Mouse (Mus musculus): ENCODE measurements at regions not wholly inside any gene's neighbourhood (a gene's known extent, or its start where the extent isn't known, plus 50 kb on each side); places are given as distances from the start of the nearest gene placed in this dataset.

DNA sequence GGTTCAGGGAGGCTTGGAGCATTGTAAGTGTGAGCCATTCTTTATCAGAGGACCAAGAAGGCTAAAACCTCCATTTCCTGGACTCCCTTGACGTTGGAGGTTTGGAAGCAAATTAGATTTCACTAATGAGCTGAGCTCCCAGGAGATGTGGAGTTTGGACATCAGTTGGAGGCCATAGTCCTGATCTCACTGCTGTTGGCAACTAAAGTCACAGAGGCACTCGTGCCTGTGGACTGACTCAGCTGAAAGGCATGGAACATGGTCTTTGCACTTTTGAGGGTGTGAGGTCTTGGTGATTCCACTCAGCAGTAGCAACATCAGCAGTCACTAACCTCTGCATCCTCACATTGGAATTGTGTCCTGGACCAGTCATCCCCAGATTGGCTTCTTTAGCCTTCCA lies 169.1 kb upstream of the Klf4 start:
- in situ Hi-C loops (cut with MboI, MseI) = no loop called here

DNA sequence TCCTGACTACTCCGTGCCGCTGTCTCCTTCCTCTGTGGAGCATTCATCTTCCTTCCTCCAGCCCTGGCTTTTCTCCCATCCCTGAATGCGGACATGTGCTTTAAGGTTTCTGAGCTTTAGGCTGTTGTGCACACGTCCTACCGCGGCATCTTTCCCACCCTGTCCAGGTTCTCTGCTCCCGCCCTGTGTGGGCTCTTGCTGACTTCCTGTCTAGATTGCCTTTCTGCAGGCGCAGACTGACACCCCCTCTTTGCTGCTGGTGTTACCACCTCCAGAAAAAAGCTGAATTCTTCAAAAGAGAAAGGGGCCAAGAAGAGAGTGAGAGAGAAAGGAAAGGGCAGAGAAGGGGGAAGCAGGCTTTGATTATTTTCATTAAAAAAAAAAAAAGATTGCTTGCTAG lies 167.7 kb upstream of the Klf4 start:
- in situ Hi-C loops (cut with MboI, MseI) = no loop called here

DNA sequence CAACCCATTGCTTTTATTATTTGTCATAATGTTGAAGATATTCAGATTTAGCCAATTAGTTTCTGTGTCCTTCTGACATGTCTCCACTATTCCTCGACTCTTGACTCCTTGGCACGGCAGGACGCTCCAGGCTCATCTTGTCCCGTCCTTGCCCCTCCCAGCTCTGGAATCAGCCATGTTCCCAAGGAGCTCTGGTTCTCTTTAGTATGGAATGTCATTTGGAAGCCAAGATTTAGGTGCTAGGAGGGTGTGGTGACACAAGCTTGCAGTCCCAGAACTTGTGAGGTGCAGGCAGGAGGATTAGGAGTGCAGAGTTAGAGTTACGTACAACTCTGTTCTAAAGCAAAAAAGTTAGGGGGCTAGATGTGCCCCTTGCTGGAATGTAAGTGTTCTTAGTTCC lies 166.9 kb upstream of the Klf4 start:
- in situ Hi-C loops (cut with MboI, MseI) = no loop called here

DNA sequence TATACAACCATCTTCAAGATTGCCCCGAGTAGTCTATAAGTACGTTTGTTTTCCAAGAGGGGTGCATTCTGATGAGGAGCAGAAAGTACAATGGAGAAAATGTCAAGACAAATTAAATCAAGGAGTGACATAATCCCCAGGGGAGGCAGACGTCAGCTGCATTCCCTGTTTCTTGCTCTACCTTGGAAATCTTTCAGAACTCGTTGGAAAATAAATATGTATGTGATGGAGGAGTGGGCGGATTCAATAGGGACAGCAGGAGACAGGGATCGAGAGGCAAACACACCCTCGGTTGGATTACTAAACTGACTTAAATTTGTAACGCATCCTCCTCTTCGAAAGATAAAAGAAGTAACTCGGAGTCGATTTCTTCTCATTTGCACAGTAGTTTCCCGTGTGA lies 164.8 kb upstream of the Klf4 start:
- in situ Hi-C loops (cut with MboI, MseI) = no loop called here

DNA sequence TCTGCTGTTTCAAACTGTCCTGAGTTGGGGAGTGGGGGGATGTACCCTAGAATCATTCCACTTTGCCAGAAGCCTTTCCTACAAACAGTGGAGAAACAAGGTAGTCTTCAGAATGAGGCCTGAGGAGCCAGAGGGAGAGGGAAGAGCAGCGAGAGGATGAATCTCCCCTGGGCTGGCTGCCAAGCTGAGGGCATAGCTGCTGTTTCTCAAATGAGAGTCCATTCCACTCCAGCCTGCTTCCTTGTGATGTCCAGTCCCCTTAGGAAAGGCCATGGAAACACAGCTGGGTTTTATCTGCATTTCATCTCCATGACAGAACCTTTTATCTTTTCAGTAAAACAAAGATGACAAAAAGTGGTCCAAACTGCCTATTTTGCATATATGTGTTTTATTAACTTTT lies 164.2 kb upstream of the Klf4 start:
- in situ Hi-C loops (cut with MboI, MseI) = no loop called here

DNA sequence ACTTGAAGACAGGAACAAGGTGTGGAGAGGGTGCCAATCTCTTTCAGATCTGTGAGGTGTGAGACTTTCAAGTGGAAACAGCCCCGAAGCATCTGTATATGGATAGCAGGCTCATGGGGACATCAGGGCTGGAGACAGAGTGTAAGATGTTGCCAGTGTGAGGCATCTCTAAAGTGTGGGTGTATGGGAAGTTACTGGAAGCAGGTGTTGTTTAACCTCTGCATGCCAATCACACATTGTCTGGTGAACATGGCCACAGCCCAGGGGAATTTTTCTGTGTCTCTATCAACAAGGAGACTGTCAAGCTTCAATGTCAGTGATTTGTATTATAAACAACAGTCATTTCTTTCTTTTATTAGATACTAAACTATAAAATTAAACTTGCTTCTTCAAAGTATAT lies 163.0 kb upstream of the Klf4 start:
- in situ Hi-C loops (cut with MboI, MseI) = no loop called here

- in situ Hi-C loops (cut with MboI, MseI) = no loop called here
Measured at GRCm38 (mm10) chr4:55689479-55689878, 157.2 kb upstream of the Klf4 start.

DNA sequence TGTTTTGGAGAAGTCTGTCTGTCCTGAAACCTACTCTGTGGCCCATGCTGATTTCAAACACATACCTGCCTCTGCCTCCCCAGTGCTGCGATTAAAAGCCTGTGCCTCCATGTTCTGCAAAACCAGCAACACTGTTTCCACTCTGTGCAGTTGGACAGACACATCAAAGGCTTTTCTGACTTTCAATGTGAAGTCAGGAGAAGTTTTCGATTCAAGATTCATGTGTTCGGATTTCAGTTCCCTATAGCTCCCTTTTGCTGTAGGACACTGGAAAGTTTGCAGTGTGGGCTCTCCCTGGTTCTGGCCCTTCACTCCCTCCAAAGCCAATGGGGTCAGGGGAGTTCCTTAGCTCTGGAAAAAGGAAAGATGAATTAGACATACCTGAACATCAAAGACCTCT lies 154.5 kb upstream of the Klf4 start:
- in situ Hi-C loops (cut with MboI, MseI) = no loop called here

DNA sequence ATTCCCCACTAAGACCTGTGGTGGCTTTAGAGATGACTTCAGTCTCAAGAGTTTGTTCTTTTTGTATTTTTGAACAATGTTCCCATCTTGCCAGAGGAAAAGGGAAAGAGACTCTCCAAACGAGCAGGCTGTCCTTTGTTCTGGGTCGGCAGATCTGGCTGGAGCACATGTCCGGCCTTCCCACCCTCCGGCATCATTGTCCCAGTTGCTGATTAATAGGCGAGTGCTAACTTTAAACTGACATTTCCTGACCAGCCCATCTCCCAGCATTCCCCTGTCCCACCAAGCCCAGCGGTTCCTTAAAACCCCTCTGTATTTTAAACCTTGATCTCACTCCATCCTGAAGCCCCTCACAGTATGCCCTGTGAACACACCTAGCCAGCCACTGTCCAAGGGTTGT lies 140.0 kb upstream of the Klf4 start:
- in situ Hi-C loops (cut with MboI, MseI) = no loop called here

DNA sequence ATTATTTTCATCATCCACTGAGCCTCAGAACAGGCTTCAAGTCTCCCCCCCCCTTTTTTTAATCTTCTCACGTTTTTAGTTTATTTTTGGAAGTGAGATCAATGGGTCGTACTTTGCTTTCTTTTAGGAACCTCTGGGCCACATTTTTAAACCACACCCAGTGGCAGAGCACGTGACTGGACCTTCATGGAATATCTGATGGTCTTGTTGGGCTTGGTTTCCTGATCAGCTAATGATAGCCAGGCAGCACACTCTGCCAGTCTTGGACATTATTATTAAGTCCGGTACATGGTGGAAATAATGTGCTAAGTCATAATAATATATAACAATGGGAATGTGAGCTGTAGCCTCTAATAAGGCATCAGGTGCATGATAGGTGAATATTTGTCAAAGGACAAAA lies 138.0 kb upstream of the Klf4 start:
- in situ Hi-C loops (cut with MboI, MseI) = no loop called here

GRCm38 (mm10) chr4:55664822-55665221 lies 132.6 kb upstream of the Klf4 start:
- in situ Hi-C loops (cut with MboI, MseI) = no loop called here

GRCm38 (mm10) chr4:55663856-55664255 lies 131.6 kb upstream of the Klf4 start:
- in situ Hi-C loops (cut with MboI, MseI) = no loop called here

DNA sequence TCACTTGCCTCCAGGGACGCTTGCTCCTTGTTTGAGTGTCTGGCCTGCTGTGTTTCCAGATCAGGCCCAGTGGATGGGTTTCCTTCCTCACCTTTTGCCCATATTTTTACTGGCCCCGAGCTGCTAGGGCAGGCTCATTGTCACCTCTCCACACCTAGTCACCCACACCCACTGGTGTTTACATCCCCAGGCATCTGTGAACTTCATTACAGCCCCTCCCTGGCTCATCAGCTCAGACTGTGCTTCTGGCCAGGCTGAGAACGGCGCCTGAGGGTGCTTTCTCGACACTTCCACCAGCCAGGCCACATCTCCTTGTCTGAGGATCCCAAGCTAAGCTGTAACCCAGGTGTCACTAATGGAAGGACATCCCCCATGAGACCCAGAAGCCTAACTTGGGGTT lies 129.8 kb upstream of the Klf4 start:
- in situ Hi-C loops (cut with MboI, MseI) = no loop called here

DNA sequence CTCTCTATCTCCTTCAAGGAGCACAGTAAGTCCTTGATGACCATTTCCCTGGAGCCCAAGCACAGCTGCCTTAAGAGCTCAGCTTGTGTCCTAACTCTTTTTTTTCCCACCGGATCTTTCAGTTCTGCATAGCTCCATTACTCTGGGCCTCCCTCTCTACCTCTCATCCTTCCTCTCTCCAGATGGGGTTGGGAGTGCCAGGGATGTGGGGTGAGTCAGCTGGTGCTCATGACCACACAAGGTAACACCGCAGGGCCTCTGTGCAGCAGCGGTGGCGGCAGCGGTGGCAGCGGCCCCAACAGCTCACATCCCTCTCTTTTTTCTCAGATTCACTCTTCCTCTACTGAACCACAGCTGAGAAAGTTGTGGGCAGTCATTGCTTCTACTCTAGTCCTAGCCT lies 126.6 kb upstream of the Klf4 start:
- in situ Hi-C loops (cut with MboI, MseI) = no loop called here

DNA sequence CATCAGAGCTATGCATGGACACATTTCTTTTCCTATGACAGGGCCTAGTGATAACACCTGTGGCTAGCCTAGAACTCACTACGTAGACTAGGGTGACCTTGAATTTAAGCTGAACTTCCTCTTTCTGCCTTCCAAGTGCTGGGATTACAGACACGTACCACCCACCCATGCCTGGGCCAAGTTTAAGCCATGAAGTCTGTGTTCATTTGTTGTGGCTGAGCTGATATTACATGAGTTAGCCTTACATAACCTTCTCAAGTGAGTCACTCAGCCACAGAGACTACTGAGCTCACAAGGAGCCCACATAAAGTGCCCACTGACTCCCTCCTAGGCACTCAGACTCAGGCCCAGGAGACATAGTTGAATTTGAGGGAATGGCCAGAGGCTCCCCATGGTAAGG lies 123.1 kb upstream of the Klf4 start:
- in situ Hi-C loops (cut with MboI, MseI) = no loop called here

DNA sequence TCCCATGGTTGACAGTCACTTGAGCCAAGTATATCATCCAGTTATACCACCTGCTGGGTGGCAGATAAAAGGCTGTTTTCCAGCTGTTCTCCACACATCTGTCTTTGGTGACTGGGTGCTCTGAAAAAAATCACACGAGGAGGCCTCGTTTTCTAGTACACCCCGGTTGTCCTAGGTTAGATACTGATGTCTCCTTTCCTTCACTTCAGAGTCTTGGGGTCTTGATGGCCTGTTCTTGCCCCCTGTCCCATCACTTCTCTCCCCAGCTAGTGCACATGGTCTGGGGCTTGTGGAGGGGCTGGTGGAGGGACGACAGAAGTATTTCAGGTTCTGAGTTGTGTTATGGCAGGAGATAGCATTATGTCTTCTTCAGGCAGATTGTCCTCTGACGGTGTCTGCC lies 120.4 kb upstream of the Klf4 start:
- in situ Hi-C loops (cut with MboI, MseI) = no loop called here

- in situ Hi-C loops (cut with MboI, MseI) = no loop called here
Measured at GRCm38 (mm10) chr4:55651811-55652410, 119.6 kb upstream of the Klf4 start.

DNA sequence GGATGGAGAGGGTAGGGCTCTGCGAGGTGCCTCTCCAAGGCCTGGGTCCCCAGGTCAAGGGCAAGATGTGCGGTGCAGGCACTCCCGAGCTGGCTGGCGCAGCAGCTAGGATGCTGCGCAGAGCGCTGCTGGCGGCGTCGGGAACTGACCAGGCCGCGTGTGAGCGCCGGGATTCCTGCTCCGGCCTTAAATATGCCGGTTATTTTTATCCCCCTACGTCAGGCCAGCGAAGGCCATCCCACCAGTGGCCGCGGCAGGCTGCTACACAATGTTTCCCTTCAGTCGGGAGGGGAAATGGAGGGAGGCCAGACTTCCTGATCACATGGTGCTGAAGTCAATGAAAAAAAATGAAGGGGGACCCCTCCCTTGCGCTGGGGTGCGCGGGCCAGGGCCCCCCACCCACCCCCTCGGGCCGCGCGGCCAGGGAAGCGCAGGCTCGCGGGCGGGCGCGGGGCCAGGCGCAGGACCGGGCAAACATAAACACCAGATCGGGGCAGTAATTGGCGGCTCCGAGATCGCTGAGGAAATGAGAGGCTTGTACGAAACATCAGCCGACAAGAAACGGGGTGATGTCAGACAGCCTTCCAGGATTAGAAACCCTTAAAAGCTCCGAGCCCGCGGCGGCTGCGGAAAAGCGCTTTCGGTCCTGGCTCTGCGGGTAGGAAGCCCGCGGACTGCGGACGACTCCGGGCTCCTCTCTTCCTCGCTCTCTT lies 118.9 kb upstream of the Klf4 start:
- in situ Hi-C loops (cut with MboI, MseI) = no loop called here

DNA sequence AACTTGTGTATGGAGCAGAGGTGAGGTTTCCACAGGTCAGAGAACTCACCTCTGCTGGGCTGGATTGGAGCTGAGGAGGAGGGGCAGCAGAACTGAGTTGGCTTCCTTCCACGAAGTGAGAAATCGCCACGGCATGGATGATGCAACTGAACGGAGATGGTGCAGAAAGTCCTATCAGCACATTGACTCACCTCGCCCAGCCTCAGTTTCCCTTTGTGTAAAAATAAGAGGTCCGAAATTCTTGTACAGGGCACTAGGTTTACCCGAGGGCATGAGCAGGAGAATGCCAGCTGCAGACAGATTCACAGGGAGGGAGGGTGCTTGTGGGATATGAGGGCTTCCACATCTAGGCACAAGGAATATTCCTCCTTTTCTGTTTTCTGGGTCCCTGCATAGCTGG lies 117.9 kb upstream of the Klf4 start:
- in situ Hi-C loops (cut with MboI, MseI) = no loop called here

DNA sequence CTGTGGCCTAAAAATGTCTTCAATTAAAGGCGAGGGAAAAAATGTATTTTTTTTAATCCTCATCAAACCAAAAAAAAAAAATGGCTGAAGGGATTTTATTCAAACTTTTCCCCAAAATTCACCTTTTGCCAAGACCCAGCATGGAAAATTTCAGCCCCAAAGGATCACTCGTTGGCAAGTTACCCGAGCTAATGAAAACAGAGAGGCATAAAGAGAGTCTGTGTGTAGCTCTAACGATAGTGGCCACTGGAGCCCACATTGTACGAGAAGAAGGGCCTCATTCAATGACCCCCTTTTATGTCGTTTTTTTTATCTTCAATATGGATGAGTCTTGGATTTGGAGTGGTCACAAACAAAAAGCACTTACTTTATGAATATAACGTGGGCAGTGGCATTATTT lies 116.1 kb upstream of the Klf4 start:
- in situ Hi-C loops (cut with MboI, MseI) = no loop called here

GRCm38 (mm10) chr4:55645432-55645831 lies 113.2 kb upstream of the Klf4 start:
- in situ Hi-C loops (cut with MboI, MseI) = no loop called here

GRCm38 (mm10) chr4:55644895-55645294 lies 112.6 kb upstream of the Klf4 start:
- in situ Hi-C loops (cut with MboI, MseI) = no loop called here

DNA sequence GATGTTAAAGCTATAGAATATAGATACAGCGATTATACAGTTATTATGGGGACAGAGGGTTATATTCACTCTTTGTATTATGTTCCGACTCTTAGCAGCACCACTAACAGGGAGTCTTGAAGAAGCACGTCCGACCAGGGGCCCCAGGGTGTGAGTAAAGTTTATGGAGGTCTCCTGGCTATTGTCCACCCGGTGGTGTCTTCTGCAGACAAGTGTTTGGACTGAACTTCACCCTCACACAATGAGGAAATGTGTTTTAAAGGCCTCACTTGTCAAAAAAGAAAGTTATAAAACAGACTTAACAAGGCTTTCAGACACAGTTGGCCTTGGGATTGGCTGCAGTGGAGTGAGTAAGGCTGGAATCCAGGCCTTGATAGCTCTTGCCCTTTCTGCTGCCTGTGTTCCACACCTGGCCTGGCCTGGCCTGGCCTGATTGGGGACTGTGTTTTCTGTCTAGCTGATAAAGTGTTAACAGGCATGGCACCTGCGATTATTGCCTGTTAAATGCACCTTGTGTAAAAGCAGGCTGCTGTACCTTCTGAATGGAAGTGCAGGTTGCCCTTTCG lies 102.8 kb upstream of the Klf4 start:
- in situ Hi-C loops (cut with MboI, MseI) = no loop called here

- in situ Hi-C loops (cut with MboI, MseI) = no loop called here
Measured at GRCm38 (mm10) chr4:55631157-55631556, 98.9 kb upstream of the Klf4 start.

Measured in T-helper 1 cell (primary cell).